Mouse (Mus musculus): Measurements from ENCODE around the gene Jarid2. TPM values are rescaled to one million over a fixed set of nuclear protein-coding genes. Genes with fewer than 3 reads are reported as not detected.

Gene Jarid2
- total RNA-seq, 2 experiments from 2014 or later: 45.2 to 53.1 TPM

- DNase-seq: no peak
Observed at GRCm38 (mm10) chr13:44917202-44917601, 187.9 kb downstream of the Jarid2 start.

- DNase-seq: no peak
Observed at GRCm38 (mm10) chr13:44918269-44918668, 189.0 kb downstream of the Jarid2 start.

- no peak for DNase-seq
Observed at GRCm38 (mm10) chr13:44921095-44921494, 191.8 kb downstream of the Jarid2 start.

- DNase-seq: no peak
Observed at GRCm38 (mm10) chr13:44921721-44922120, 192.4 kb downstream of the Jarid2 start.

- no peak for DNase-seq
Observed at GRCm38 (mm10) chr13:44924042-44924441, 194.8 kb downstream of the Jarid2 start.

- DNase-seq: no peak
Observed at GRCm38 (mm10) chr13:44925173-44925572, 195.9 kb downstream of the Jarid2 start.

- no peak for DNase-seq
Observed at GRCm38 (mm10) chr13:44926311-44926710, 197.0 kb downstream of the Jarid2 start.

- no peak for DNase-seq
Observed at GRCm38 (mm10) chr13:44932307-44933264, 203.3 kb downstream of the Jarid2 start.

- DNase-seq: no peak
Observed at GRCm38 (mm10) chr13:44933575-44933974, 204.3 kb downstream of the Jarid2 start.

GRCm38 (mm10) chr13:44937681-44938080, 208.4 kb downstream of the Jarid2 start:
- DNase-seq: no peak

GRCm38 (mm10) chr13:44939326-44940035, 210.2 kb downstream of the Jarid2 start:
- no peak for DNase-seq

GRCm38 (mm10) chr13:44943618-44944017, 214.3 kb downstream of the Jarid2 start:
- no peak for DNase-seq

- no peak for DNase-seq
Observed at GRCm38 (mm10) chr13:44946880-44947635, 217.8 kb downstream of the Jarid2 start.

- DNase-seq: no peak
Observed at GRCm38 (mm10) chr13:44948320-44949250, 219.3 kb downstream of the Jarid2 start.

GRCm38 (mm10) chr13:44952393-44953086, 223.3 kb downstream of the Jarid2 start:
- DNase-seq: peak; percentile 58

GRCm38 (mm10) chr13:44953546-44954231, 224.4 kb downstream of the Jarid2 start:
- no peak for DNase-seq

GRCm38 (mm10) chr13:44954232-44954568, 224.9 kb downstream of the Jarid2 start:
- DNase-seq: no peak

- DNase-seq: no peak
Observed at GRCm38 (mm10) chr13:44955781-44956180, 226.5 kb downstream of the Jarid2 start.

GRCm38 (mm10) chr13:44957049-44957448, 227.8 kb downstream of the Jarid2 start:
- DNase-seq: no peak

- no peak for DNase-seq
Observed at GRCm38 (mm10) chr13:44960542-44961291, 231.4 kb downstream of the Jarid2 start.
